Mouse (Mus musculus): Measurements from ENCODE around the gene Plcl2. TPM values are rescaled to one million over a fixed set of nuclear protein-coding genes. Genes with fewer than 3 reads are reported as not detected.

Gene Plcl2
- total and polyA plus RNA-seq, 3 experiments = 23.6 to 83.7 TPM; not detected in 1

DNA sequence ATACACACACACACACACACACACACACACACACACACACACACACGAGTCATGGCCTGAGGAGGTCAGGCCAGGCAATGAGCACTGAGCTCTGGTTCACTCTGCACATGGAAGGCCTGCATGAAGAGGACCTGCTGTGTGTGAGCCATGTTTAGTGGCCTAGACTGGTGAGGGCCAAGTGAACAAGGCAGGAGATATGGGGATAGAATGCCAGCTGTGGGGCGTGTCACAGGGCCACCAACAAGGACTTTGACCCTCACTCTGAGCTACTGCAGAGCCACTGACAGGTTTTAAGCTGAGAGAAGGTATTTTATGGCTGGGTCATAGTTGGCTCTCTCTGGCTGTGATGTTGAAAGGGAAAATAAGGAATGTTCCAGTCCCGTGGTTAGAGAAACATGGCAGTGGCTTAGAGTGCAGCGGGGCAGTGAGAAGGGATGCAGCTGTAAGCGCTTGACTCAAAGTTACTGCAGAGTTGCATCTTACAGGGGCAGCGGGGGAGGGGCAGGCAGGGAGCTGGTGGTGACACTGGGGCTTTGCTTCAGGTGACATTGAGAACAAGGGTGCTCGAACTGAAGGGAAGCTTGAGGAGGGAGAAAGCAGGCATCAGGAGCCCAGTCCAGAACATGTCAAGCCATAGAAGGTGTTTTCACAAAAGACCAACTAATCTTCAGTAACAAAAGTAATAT, 175.9 kb downstream of the Plcl2 start:
- no peak overlapping the region for H3K4me3 ChIP-seq (ENCODE audit: control insufficient read depth in 1 of 2, insufficient read depth in 1 of 2, low read depth in 2 of 2, low read length in 2 of 2)
- no peak overlapping the region for H3K27ac ChIP-seq (ENCODE audit: control insufficient read depth, low read depth, low read length)
- no peaks in the 10 kb centered on the region for H3K79me2 ChIP-seq (ENCODE audit: control insufficient read depth, insufficient read depth, low read length, poor library complexity)
- H3K9me3 ChIP-seq (replicated peaks; ENCODE audit: insufficient read depth, low read length) = no peaks in the 10 kb centered on the region
- H3K4me1 ChIP-seq (ENCODE audit: control insufficient read depth in 1 of 2, insufficient read depth in 2 of 2, low read length in 2 of 2) = no peaks in the 10 kb centered on the region
- no peak for TF ChIP-seq MAFK (IDR thresholded peaks at IDR 0.05; ENCODE audit: borderline replicate concordance, low read depth, low read length)
- TF ChIP-seq MAZ (IDR thresholded peaks at IDR 0.05; ENCODE audit: low read depth, low read length) = no peak
- TF ChIP-seq BHLHE40 (IDR thresholded peaks at IDR 0.05; ENCODE audit: borderline replicate concordance, low read depth, low read length) = no peak
- TF ChIP-seq POLR2AphosphoS5 (IDR thresholded peaks at IDR 0.05; ENCODE audit: borderline replicate concordance, low read depth, low read length) = no peak
- no peak for TF ChIP-seq KAT2A (conservative IDR thresholded peaks at IDR 0.05; ENCODE audit: low read depth, low read length)
- TF ChIP-seq ZC3H11A (IDR thresholded peaks at IDR 0.05; ENCODE audit: low read depth, low read length) = no peak
- TF ChIP-seq USF1 (IDR thresholded peaks at IDR 0.05; ENCODE audit: low read depth, low read length) = no peak
- no peak for TF ChIP-seq POLR2A (IDR thresholded peaks at IDR 0.05; ENCODE audit: control insufficient read depth in 1 of 2, insufficient read depth in 1 of 2, low read depth in 1 of 2, low read length in 2 of 2, poor library complexity in 1 of 2)
- no peak for TF ChIP-seq RAD21 (IDR thresholded peaks at IDR 0.05; ENCODE audit: low read depth, low read length)
- TF ChIP-seq MAX (IDR thresholded peaks at IDR 0.05; ENCODE audit: low read length) = no peak
- TF ChIP-seq E2F4 (IDR thresholded peaks at IDR 0.05; ENCODE audit: borderline replicate concordance, low read depth, low read length) = no peak
- no peak for TF ChIP-seq HCFC1 (IDR thresholded peaks at IDR 0.05; ENCODE audit: low read depth, low read length)
- TF ChIP-seq TBP (IDR thresholded peaks at IDR 0.05; ENCODE audit: low read depth, low read length) = no peak
- H3K9ac ChIP-seq (ENCODE audit: control insufficient read depth, low read depth, low read length, poor library complexity, severe bottlenecking) = no peak overlapping the region
- H3K36me3 ChIP-seq (ENCODE audit: control insufficient read depth in 1 of 2, insufficient read depth in 2 of 2, low read length in 2 of 2) = peaks cover 0 to 12% of the 10 kb centered on the region in 2 experiments; a peak in 2 of 4 replicates
- DNase-seq (ENCODE audit: low read depth, low spot score) = no peak
- no peaks in the 10 kb centered on the region for H3K27me3 ChIP-seq (ENCODE audit: control insufficient read depth in 1 of 2, insufficient read depth in 2 of 2, low read length in 2 of 2)

DNA sequence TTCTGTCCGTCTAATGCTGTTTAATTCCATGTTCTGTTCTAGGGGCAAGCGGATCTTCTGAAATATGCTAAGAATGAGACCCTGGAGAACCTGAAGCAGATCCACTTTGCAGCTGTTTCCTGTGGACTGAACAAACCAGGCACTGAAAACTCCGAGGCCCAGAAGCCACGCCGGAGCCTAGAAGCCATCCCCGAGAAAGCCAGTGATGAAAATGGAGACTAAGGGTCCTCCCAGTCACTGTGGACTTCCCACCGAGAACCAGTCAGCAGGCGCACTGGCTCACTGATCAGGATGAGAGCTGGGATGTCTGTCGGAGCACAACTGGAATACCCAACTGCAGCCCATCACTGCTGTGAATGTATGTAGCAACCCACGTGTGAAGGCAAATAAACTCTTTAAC, 178.5 kb downstream of the Plcl2 start:
- no peaks in the 10 kb centered on the region for H3K79me2 ChIP-seq (ENCODE audit: control insufficient read depth, insufficient read depth, low read length, poor library complexity)
- H3K9ac ChIP-seq (ENCODE audit: control insufficient read depth, low read depth, low read length, poor library complexity, severe bottlenecking) = no peak overlapping the region
- TF ChIP-seq TAL1 (IDR thresholded peaks at IDR 0.05; ENCODE audit: low read length) (no peak), JUND (IDR thresholded peaks at IDR 0.05; ENCODE audit: low read depth, low read length) (no peak), ZNF384 (IDR thresholded peaks at IDR 0.05; ENCODE audit: low read depth, low read length) (no peak), KAT2A (conservative IDR thresholded peaks at IDR 0.05; ENCODE audit: low read depth, low read length) (no peak), E2F4 (IDR thresholded peaks at IDR 0.05; ENCODE audit: borderline replicate concordance, low read depth, low read length) (no peak), MXI1 (IDR thresholded peaks at IDR 0.05; ENCODE audit: low read depth, low read length) (no peak), NRF1 (IDR thresholded peaks at IDR 0.05; ENCODE audit: insufficient read depth, low read depth, low read length, poor library complexity, severe bottlenecking) (no peak), MAX (IDR thresholded peaks at IDR 0.05; ENCODE audit: low read length) (no peak), POLR2A (IDR thresholded peaks at IDR 0.05; ENCODE audit: control insufficient read depth in 1 of 2, insufficient read depth in 1 of 2, low read depth in 1 of 2, low read length in 2 of 2, poor library complexity in 1 of 2) (no peak), CTCF (IDR thresholded peaks at IDR 0.05 in 2 of 3, conservative IDR thresholded peaks at IDR 0.05 in 1 of 3; ENCODE audit: control insufficient read depth in 1 of 3, insufficient read depth in 1 of 3, low read depth in 2 of 3, low read length in 3 of 3, poor library complexity in 1 of 3, severe bottlenecking in 1 of 3) (no peak), ZKSCAN1 (IDR thresholded peaks at IDR 0.05; ENCODE audit: low read depth, low read length) (no peak), USF2 (IDR thresholded peaks at IDR 0.05; ENCODE audit: borderline replicate concordance in 1 of 2, insufficient read depth in 1 of 2, low read depth in 1 of 2, low read length in 2 of 2) (no peak), MAZ (IDR thresholded peaks at IDR 0.05; ENCODE audit: low read depth, low read length) (no peak), USF1 (IDR thresholded peaks at IDR 0.05; ENCODE audit: low read depth, low read length) (no peak), ELF1 (IDR thresholded peaks at IDR 0.05; ENCODE audit: low read depth, low read length) (no peak), GABPA (IDR thresholded peaks at IDR 0.05; ENCODE audit: low read depth, low read length) (no peak)
- H3K4me3 ChIP-seq (ENCODE audit: control insufficient read depth in 1 of 2, insufficient read depth in 1 of 2, low read depth in 2 of 2, low read length in 2 of 2) = no peak overlapping the region
- no peaks in the 10 kb centered on the region for H3K9me3 ChIP-seq (replicated peaks; ENCODE audit: insufficient read depth, low read length)
- no peaks in the 10 kb centered on the region for H3K4me1 ChIP-seq (ENCODE audit: control insufficient read depth in 1 of 2, insufficient read depth in 2 of 2, low read length in 2 of 2)
- H3K36me3 ChIP-seq (ENCODE audit: control insufficient read depth in 1 of 2, insufficient read depth in 2 of 2, low read length in 2 of 2) = peaks cover 5 to 9% of the 10 kb centered on the region in 2 experiments; a peak in 3 of 4 replicates
- no peaks in the 10 kb centered on the region for H3K27me3 ChIP-seq (ENCODE audit: control insufficient read depth in 1 of 2, insufficient read depth in 2 of 2, low read length in 2 of 2)
- no peak overlapping the region for H3K27ac ChIP-seq (ENCODE audit: control insufficient read depth, low read depth, low read length)
- no peak for DNase-seq (ENCODE audit: low read depth, low spot score)

All from MEL (cell line).